Mouse (Mus musculus) forebrain, postnatal 0 days (tissue): ENCODE results near the gene Olfr1501. TPM values are rescaled to one million over a fixed set of nuclear protein-coding genes. Genes with fewer than 3 reads are reported as not detected.
"Not testable (repeated sequence)": the region's sequence is repeated elsewhere in the genome, so short reads cannot be mapped to it uniquely, and the experiment has no call there.

ENCODE experiments used
- ATAC-seq: fragments of 200-750 bp; cut with Nextera tagmentation; 2 replicates; pipeline ENCODE4 v1.8.0; 2017; ENCODE audit warnings: mild to moderate bottlenecking, moderate library complexity
- DNase-seq: peaks from one replicate; pipeline ENCODE4 v3.0.0-alpha.2; 2015
- H3K27ac ChIP-seq: fragments of 300-500 bp; sonication (generic); 2 replicates; pipeline ENCODE4 v1.5.1; 2014; ENCODE audit warnings: low read depth, mild to moderate bottlenecking, antibody characterized with exemption, low read length, moderate library complexity, mixed read lengths
- H3K27me3 ChIP-seq: fragments of 300-500 bp; sonication (generic); 2 replicates; pipeline ENCODE4 v1.6.1; 2014; ENCODE audit warnings: mild to moderate bottlenecking, low read length, mixed read lengths; ENCODE audit not compliant: insufficient read depth
- H3K36me3 ChIP-seq: fragments of 300-500 bp; sonication (generic); 2 replicates; pipeline ENCODE4 v1.6.1; 2014; ENCODE audit warnings: mild to moderate bottlenecking, moderate library complexity; ENCODE audit not compliant: insufficient read depth
- H3K4me1 ChIP-seq: fragments of 300-500 bp; sonication (generic); 2 replicates; pipeline ENCODE4 v1.6.1; 2014; ENCODE audit warnings: antibody characterized with exemption; ENCODE audit not compliant: insufficient read depth
- H3K4me2 ChIP-seq: fragments of 300-500 bp; sonication (generic); 2 replicates; pipeline ENCODE4 v1.6.1; 2014; ENCODE audit warnings: low read depth, mild to moderate bottlenecking, moderate library complexity
- H3K4me3 ChIP-seq: fragments of 300-500 bp; sonication (generic); 2 replicates; pipeline ENCODE4 v1.5.1; 2014; ENCODE audit warnings: low read depth, low read length, mixed read lengths
- H3K9ac ChIP-seq: fragments of 300-500 bp; sonication (generic); 2 replicates; pipeline ENCODE4 v1.6.1; 2014; ENCODE audit warnings: mild to moderate bottlenecking
- H3K9me3 ChIP-seq: fragments of 300-500 bp; sonication (generic); 2 replicates; pipeline ENCODE4 v1.6.1; 2016; ENCODE audit warnings: low read length
- CTCF ChIP-seq: sonication (generic); IDR thresholded peaks from 2 replicates; pipeline ENCODE4 v1.5.1; 2016; ENCODE audit warnings: antibody characterized with exemption, control low read depth, low read depth
- WGBS: fragments of 180-500 bp; shearing (Covaris S2); extraction: QIAGEN DNeasy Blood & Tissue Kit; methylation state at CpG from one replicate; pipeline ENCODE4 v1.1.7; 2014; 5-methylcytosine and 5-hydroxymethylcytosine counted together
- polyA plus RNA-seq: library from polyadenylated mRNA; unstranded; fragments of >200 nt; fragmentation: Nextera tagmentation; extraction: Ambion mirVana; gene quantifications from 2 replicates; pipeline ENCODE4 v1.2.1, GENCODE M21; 2015
- total RNA-seq: library from RNA; depleted of rRNA; stranded (reverse); fragments of >200 nt; gene quantifications from 2 replicates; pipeline ENCODE4 v1.2.3, GENCODE M21; 2014; rRNA removed

Olfr1501 gene
- total RNA-seq (not detected in 2 replicates), polyA plus RNA-seq (not detected in 2 replicates)

GRCm38 (mm10) chr19:13850592-13850991, at the start of gene Olfr1501:
TSS of gene Olfr1501 (minus strand) at chr19:13850692.
- ATAC-seq, H3K4me1 ChIP-seq, H3K27me3 ChIP-seq, H3K9ac ChIP-seq, DNase-seq, H3K36me3 ChIP-seq, H3K9me3 ChIP-seq, H3K4me2 ChIP-seq, H3K27ac ChIP-seq, H3K4me3 ChIP-seq: not testable (repeated sequence)

- Histone ChIP-seq H3K27ac (no peak within 1 kb of the TSS), H3K4me3 (no peak within 1 kb of the TSS), H3K36me3 (no peaks in the 10 kb centered on the region), H3K4me1 (no peaks in the 10 kb centered on the region), H3K9ac (no peak within 1 kb of the TSS), H3K27me3 (no peaks in the 10 kb centered on the region), H3K9me3 (no peaks in the 10 kb centered on the region), H3K4me2 (no peak within 1 kb of the TSS)
- DNase-seq (no peak), ATAC-seq (no peak)
- no peak for TF ChIP-seq CTCF
- whole genome bisulfite sequencing = 68% methylated on average over 1 of the region's 1 CpGs
Measured at GRCm38 (mm10) chr19:13897828-13898227, 47.3 kb upstream of the Olfr1501 start, which contains the start of gene Olfr1504. TSS of gene Olfr1504 (minus strand) at chr19:13897928.

- Histone ChIP-seq H3K27me3 (no peaks in the 10 kb centered on the region), H3K27ac (no peak within 1 kb of the TSS), H3K9ac (no peak within 1 kb of the TSS), H3K36me3 (no peaks in the 10 kb centered on the region), H3K4me3 (no peak within 1 kb of the TSS), H3K9me3 (no peaks in the 10 kb centered on the region), H3K4me1 (no peaks in the 10 kb centered on the region), H3K4me2 (no peak within 1 kb of the TSS)
- no peak for ATAC-seq
- 96% methylated on average over 1 of the region's 1 CpGs for WGBS
- no peak for TF ChIP-seq CTCF
- DNase-seq = no peak
Measured at GRCm38 (mm10) chr19:13861495-13861894, 11.0 kb upstream of the Olfr1501 start, which contains the start of gene Olfr1502. TSS of gene Olfr1502 (plus strand) at chr19:13861795.

GRCm38 (mm10) chr19:13830388-13830787, 20.1 kb downstream of the Olfr1501 start, which contains the start of gene Olfr1500:
TSS of gene Olfr1500 (minus strand) at chr19:13830488.
- no peak for TF ChIP-seq CTCF

GRCm38 (mm10) chr19:13828447-13828846, 22.0 kb downstream of the Olfr1501 start:
- no peak overlapping the region for H3K9ac ChIP-seq
- TF ChIP-seq CTCF = no peak
- no peak overlapping the region for H3K4me2 ChIP-seq
- no peaks in the 10 kb centered on the region for H3K36me3 ChIP-seq
- H3K4me1 ChIP-seq = no peaks in the 10 kb centered on the region
- ATAC-seq (no peak), DNase-seq (no peak)
- H3K27ac ChIP-seq = no peak overlapping the region
- no peaks in the 10 kb centered on the region for H3K27me3 ChIP-seq
- H3K9me3 ChIP-seq = no peaks in the 10 kb centered on the region
- 69% methylated on average over 3 of the region's 3 CpGs for WGBS
- H3K4me3 ChIP-seq = no peak overlapping the region

More at GRCm38 (mm10) chr19:13830388-13830787, 20.1 kb downstream of the Olfr1501 start, which contains the start of gene Olfr1500:
- Histone ChIP-seq H3K4me3 (no peak within 1 kb of the TSS), H3K27me3 (no peaks in the 10 kb centered on the region), H3K4me1 (no peaks in the 10 kb centered on the region), H3K9ac (no peak within 1 kb of the TSS), H3K4me2 (no peak within 1 kb of the TSS), H3K27ac (no peak within 1 kb of the TSS), H3K36me3 (no peaks in the 10 kb centered on the region), H3K9me3 (no peaks in the 10 kb centered on the region)
- no peak for DNase-seq
- ATAC-seq = no peak

- no peak for DNase-seq
- H3K4me2 ChIP-seq = no peak overlapping the region
- no peak overlapping the region for H3K4me3 ChIP-seq
- H3K27me3 ChIP-seq = no peaks in the 10 kb centered on the region
- TF ChIP-seq CTCF = no peak
- WGBS = 73% methylated on average over 5 of the region's 5 CpGs
- H3K27ac ChIP-seq = no peak overlapping the region
- H3K9ac ChIP-seq = no peak overlapping the region
- no peaks in the 10 kb centered on the region for H3K36me3 ChIP-seq
- ATAC-seq = no peak
- no peaks in the 10 kb centered on the region for H3K4me1 ChIP-seq
- no peaks in the 10 kb centered on the region for H3K9me3 ChIP-seq
Measured at GRCm38 (mm10) chr19:13820847-13821246, 29.6 kb downstream of the Olfr1501 start.

- no peak within 1 kb of the TSS for H3K9ac ChIP-seq
- H3K9me3 ChIP-seq = no peaks in the 10 kb centered on the region
- no peak for TF ChIP-seq CTCF
- H3K4me2 ChIP-seq = no peak within 1 kb of the TSS
- no peaks in the 10 kb centered on the region for H3K27me3 ChIP-seq
- no peak within 1 kb of the TSS for H3K4me3 ChIP-seq
- DNase-seq (no peak), ATAC-seq (no peak)
- no peak within 1 kb of the TSS for H3K27ac ChIP-seq
- H3K4me1 ChIP-seq = no peaks in the 10 kb centered on the region
- no peaks in the 10 kb centered on the region for H3K36me3 ChIP-seq
Measured at GRCm38 (mm10) chr19:13819347-13819746, 31.1 kb downstream of the Olfr1501 start, which contains the start of gene Olfr1499. TSS of gene Olfr1499 (minus strand) at chr19:13819447.

GRCm38 (mm10) chr19:13818827-13819226, 31.7 kb downstream of the Olfr1501 start:
- Histone ChIP-seq H3K27ac (no peak overlapping the region), H3K9me3 (no peaks in the 10 kb centered on the region), H3K4me3 (no peak overlapping the region), H3K36me3 (no peaks in the 10 kb centered on the region), H3K27me3 (no peaks in the 10 kb centered on the region), H3K9ac (no peak overlapping the region), H3K4me2 (no peak overlapping the region), H3K4me1 (no peaks in the 10 kb centered on the region)
- peak; percentile 66 for TF ChIP-seq CTCF
- WGBS = 37% methylated on average over 5 of the region's 5 CpGs
- DNase-seq (peak; percentile 50), ATAC-seq (peak; percentile 56; the same call in 1 of the 2 replicates)
